Mouse (Mus musculus): Measurements from ENCODE around the gene Shkbp1.

Shkbp1 gene

GRCm38 (mm10) chr7:27332353-27333199 is 23.2 kb downstream of the Shkbp1 start:
- DNase-seq, result peak; percentile 81 to 91

GRCm38 (mm10) chr7:27331854-27332253 is 24.0 kb downstream of the Shkbp1 start:
- DNase-seq, result no peak

GRCm38 (mm10) chr7:27331541-27331851 is 24.3 kb downstream of the Shkbp1 start:
- DNase-seq, result no peak

- peak; percentile 58 to 70 for DNase-seq
These were observed 24.9 kb downstream of the Shkbp1 start for GRCm38 (mm10) chr7:27330709-27331540.

GRCm38 (mm10) chr7:27329981-27330380 is 25.8 kb downstream of the Shkbp1 start:
- DNase-seq, result no peak

- peak; percentile 92 to 96 for DNase-seq
These were observed 26.4 kb downstream of the Shkbp1 start for GRCm38 (mm10) chr7:27329326-27329947.

GRCm38 (mm10) chr7:27328648-27329047 is 27.2 kb downstream of the Shkbp1 start:
- DNase-seq, result no peak

- DNase-seq, result no peak
These were observed 27.7 kb downstream of the Shkbp1 start for GRCm38 (mm10) chr7:27328161-27328560.

- DNase-seq, result no peak
These were observed 28.3 kb downstream of the Shkbp1 start for GRCm38 (mm10) chr7:27327500-27327899.

GRCm38 (mm10) chr7:27326101-27326880 is 29.5 kb downstream of the Shkbp1 start:
- peak; percentile 50 to 59 for DNase-seq

GRCm38 (mm10) chr7:27325697-27326096 is 30.1 kb downstream of the Shkbp1 start:
- peak; percentile 43 to 48 for DNase-seq

GRCm38 (mm10) chr7:27324928-27325327 is 30.9 kb downstream of the Shkbp1 start:
- DNase-seq, result no peak

GRCm38 (mm10) chr7:27324161-27324560 is 31.7 kb downstream of the Shkbp1 start:
- DNase-seq, result no peak

- no peak for DNase-seq
These were observed 32.8 kb downstream of the Shkbp1 start for GRCm38 (mm10) chr7:27323001-27323400.

GRCm38 (mm10) chr7:27322291-27322690 is 33.5 kb downstream of the Shkbp1 start:
- DNase-seq, result no peak

- DNase-seq, result no peak
These were observed 36.4 kb downstream of the Shkbp1 start for GRCm38 (mm10) chr7:27319411-27319810.

GRCm38 (mm10) chr7:27315958-27316357 is 39.9 kb downstream of the Shkbp1 start:
- DNase-seq, result peak; percentile 79 to 83

GRCm38 (mm10) chr7:27314393-27314792 is 41.4 kb downstream of the Shkbp1 start:
- no peak for DNase-seq

- DNase-seq, result no peak
These were observed 44.1 kb downstream of the Shkbp1 start for GRCm38 (mm10) chr7:27311651-27312284.

GRCm38 (mm10) chr7:27310996-27311535 is 44.8 kb downstream of the Shkbp1 start:
- no peak for DNase-seq

GRCm38 (mm10) chr7:27310306-27310705 is 45.5 kb downstream of the Shkbp1 start:
- peak; percentile 86 to 95 for DNase-seq

GRCm38 (mm10) chr7:27309832-27310231 is 46.0 kb downstream of the Shkbp1 start:
- no peak for DNase-seq

Measured in cerebellum, postnatal 14 days (tissue).